In the genomic region with DNA sequence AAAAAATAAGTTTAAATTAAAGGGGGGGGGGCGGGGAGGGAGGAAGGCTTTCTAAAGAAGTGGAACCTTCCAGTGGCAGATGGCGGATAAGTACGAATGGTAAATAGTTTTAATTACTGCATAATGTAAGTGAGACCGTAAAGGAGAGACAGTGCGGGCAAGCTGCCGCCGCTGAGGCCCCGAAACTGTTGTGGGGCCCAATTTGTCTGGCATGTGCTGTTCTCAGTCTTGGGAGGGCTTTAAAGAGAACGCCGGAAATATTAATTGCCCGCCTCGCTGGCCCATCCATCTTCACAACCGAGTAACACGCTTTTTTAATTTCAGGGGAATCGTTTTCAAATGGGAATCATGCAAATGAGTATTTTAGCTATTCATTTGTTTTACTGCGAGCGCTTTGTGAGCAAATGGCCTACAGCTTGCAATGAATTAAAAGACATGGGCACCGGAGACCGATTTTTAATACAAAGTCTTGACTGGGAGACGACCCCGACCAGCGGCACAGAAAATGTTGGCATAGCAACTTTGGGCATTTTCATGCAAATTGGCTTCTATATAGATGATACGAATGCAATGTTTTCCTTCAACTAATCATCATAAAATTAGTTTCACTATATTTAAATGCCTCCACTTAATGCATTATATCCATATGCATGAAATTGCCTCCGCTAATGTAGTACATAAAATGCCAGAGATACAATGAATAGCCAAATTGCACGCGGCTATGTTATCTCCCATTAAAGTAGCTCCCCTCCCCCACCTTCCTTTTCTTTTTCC, we compare ENCODE assay signal across 9 mouse cellular contexts.
A peak's percentile ranks its signal among the peaks of the same experiment; 100 is the strongest.
DNase-seq lines count a peak whose midpoint lies in the region; ATAC-seq and TF ChIP-seq lines count a peak whose summit lies in the region.
"Had no signal": no experiment of that assay in that cellular context is flagged by ENCODE, and none has a peak within 500 bp of the region (broad histone marks: within the 10 kb centered on the region; RNA-seq: fewer than 3 reads in every experiment).

No protein-coding gene starts in this region.

- 18% methylated on average over 26 of the region's 26 CpGs for WGBS in forebrain, embryonic 11.5 days
- 31% methylated on average over 26 of the region's 26 CpGs for WGBS in intestine, embryonic 16.5 days
- 12% methylated on average over 26 of the region's 26 CpGs for WGBS in midbrain, postnatal 0 days

- H3K4me2 ChIP-seq in forebrain, embryonic 11.5 days (ENCODE audit: low read depth, low read length, severe bottlenecking): peak overlapping the region; percentile 39
- H3K4me2 ChIP-seq in intestine, embryonic 16.5 days (ENCODE audit: low read depth, low read length): peak overlapping the region; percentile 42
- peak overlapping the region; percentile 49 for H3K4me2 ChIP-seq in midbrain, postnatal 0 days (ENCODE audit: low read depth, low read length, poor library complexity, severe bottlenecking)

- H3K9me3 ChIP-seq in forebrain, embryonic 11.5 days (ENCODE audit: control insufficient read depth, low read length): no peaks in the 10 kb centered on the region
- H3K9me3 ChIP-seq in intestine, embryonic 16.5 days (ENCODE audit: control insufficient read depth, low read length): no peaks in the 10 kb centered on the region
- H3K9me3 ChIP-seq in midbrain, postnatal 0 days (ENCODE audit: low read length): no peaks in the 10 kb centered on the region

- no peak for TF ChIP-seq CTCF in midbrain, postnatal 0 days (IDR thresholded peaks at IDR 0.05)

- H3K4me1 ChIP-seq in forebrain, embryonic 11.5 days (replicated peaks; ENCODE audit: control insufficient read depth, insufficient read depth, low read length): peaks cover 16% of the 10 kb centered on the region
- H3K4me1 ChIP-seq in intestine, embryonic 16.5 days (ENCODE audit: control insufficient read depth, insufficient read depth, low read length): 0 out of 2 replicates have a peak, but pooled peaks cover 4% of the 10 kb centered on the region
- H3K4me1 ChIP-seq in midbrain, postnatal 0 days (ENCODE audit: insufficient read depth, low read length): peaks cover 3% of the 10 kb centered on the region; the same call in 1 of the 2 replicates

- H3K9ac ChIP-seq in forebrain, embryonic 11.5 days (ENCODE audit: low read length): 0 out of 2 replicates have a peak overlapping the region, but pooled peaks have one; percentile 24
- H3K9ac ChIP-seq in intestine, embryonic 16.5 days (ENCODE audit: low read depth, low read length): no peak overlapping the region
- H3K9ac ChIP-seq in midbrain, postnatal 0 days (replicated peaks; ENCODE audit: low read length, poor library complexity, severe bottlenecking): 0 out of 2 replicates have a peak overlapping the region, but pooled peaks have one; percentile 24

- H3K27ac ChIP-seq in forebrain, embryonic 11.5 days (ENCODE audit: low read depth, low read length): no peak overlapping the region; the same call in 1 of the 2 replicates
- H3K27ac ChIP-seq in intestine, embryonic 16.5 days (ENCODE audit: low read length): no peak overlapping the region
- H3K27ac ChIP-seq in midbrain, postnatal 0 days (ENCODE audit: low read depth, low read length): no peak overlapping the region

- H3K27me3 ChIP-seq in forebrain, embryonic 11.5 days (ENCODE audit: control insufficient read depth, insufficient read depth, low read length): no peaks in the 10 kb centered on the region
- H3K27me3 ChIP-seq in intestine, embryonic 16.5 days (replicated peaks; ENCODE audit: control insufficient read depth, insufficient read depth, low read length): no peaks in the 10 kb centered on the region
- H3K27me3 ChIP-seq in midbrain, postnatal 0 days (ENCODE audit: insufficient read depth, low read length): no peaks in the 10 kb centered on the region

- H3K4me3 ChIP-seq in forebrain, embryonic 11.5 days (ENCODE audit: low read depth, low read length): peak overlapping the region; percentile 13; the same call in 1 of the 2 replicates
- 0 out of 2 replicates have a peak overlapping the region, but pooled peaks have one; percentile 17 for H3K4me3 ChIP-seq in intestine, embryonic 16.5 days (ENCODE audit: low read length)
- peak overlapping the region; percentile 20; the same call in 1 of the 2 replicates for H3K4me3 ChIP-seq in midbrain, postnatal 0 days (ENCODE audit: low read depth, low read length)

- DNase-seq in layer of hippocampus, postnatal 36 days: peak; percentile 16 to 37
- DNase-seq in layer of hippocampus, postnatal 25 days (ENCODE audit: extremely low spot score in 1 of 2, low spot score in 1 of 2): no peak
- DNase-seq in forebrain, embryonic 11.5 days (ENCODE audit: low spot score): no peak
- peak; percentile 55 for DNase-seq in midbrain, postnatal 0 days (ENCODE audit: low spot score)
- no peak for DNase-seq in spleen, postnatal 14 days (ENCODE audit: low spot score in 2 of 2)
- no peak for DNase-seq in kidney, postnatal 4 days
- no peak for DNase-seq in right cerebral cortex, adult 18-20 months
- DNase-seq: kidney, adult 9 months had no signal

- no peak for ATAC-seq in forebrain, embryonic 11.5 days (replicated peaks; ENCODE audit: low FRiP score)
- no peak for ATAC-seq in intestine, embryonic 16.5 days
- ATAC-seq in midbrain, postnatal 0 days (ENCODE audit: low FRiP score): no peak

- no peaks in the 10 kb centered on the region for H3K36me3 ChIP-seq in forebrain, embryonic 11.5 days (ENCODE audit: control insufficient read depth, insufficient read depth, low read length)
- no peaks in the 10 kb centered on the region for H3K36me3 ChIP-seq in intestine, embryonic 16.5 days (ENCODE audit: control insufficient read depth, insufficient read depth, low read length)
- no peaks in the 10 kb centered on the region for H3K36me3 ChIP-seq in midbrain, postnatal 0 days (ENCODE audit: insufficient read depth, low read length)

Comparison
In these comparisons a context has a peak if more than half of its experiments do, and no peak if none do; other contexts are left out.
1. DNase-seq: peak in layer of hippocampus, postnatal 36 days (2 of 2) and midbrain, postnatal 0 days (single experiment); none in layer of hippocampus, postnatal 25 days (0 of 2), forebrain, embryonic 11.5 days (single experiment), spleen, postnatal 14 days (0 of 2), kidney, postnatal 4 days (0 of 2) and right cerebral cortex, adult 18-20 months (single experiment).
2. Peak in every context shown above with its lines, with median percentiles within 50 percentile points of each other: H3K4me2 ChIP-seq and H3K4me3 ChIP-seq.